Mouse (Mus musculus): ENCODE measurements around the gene Slc25a19. TPM values are rescaled to one million over a fixed set of nuclear protein-coding genes. Genes with fewer than 3 reads are reported as not detected.

The Slc25a19 gene
- 12.7 and 15.1 TPM in 2 replicates for polyA plus RNA-seq (2015; fragmentation: Nextera tagmentation; extraction: Ambion mirVana)

DNA sequence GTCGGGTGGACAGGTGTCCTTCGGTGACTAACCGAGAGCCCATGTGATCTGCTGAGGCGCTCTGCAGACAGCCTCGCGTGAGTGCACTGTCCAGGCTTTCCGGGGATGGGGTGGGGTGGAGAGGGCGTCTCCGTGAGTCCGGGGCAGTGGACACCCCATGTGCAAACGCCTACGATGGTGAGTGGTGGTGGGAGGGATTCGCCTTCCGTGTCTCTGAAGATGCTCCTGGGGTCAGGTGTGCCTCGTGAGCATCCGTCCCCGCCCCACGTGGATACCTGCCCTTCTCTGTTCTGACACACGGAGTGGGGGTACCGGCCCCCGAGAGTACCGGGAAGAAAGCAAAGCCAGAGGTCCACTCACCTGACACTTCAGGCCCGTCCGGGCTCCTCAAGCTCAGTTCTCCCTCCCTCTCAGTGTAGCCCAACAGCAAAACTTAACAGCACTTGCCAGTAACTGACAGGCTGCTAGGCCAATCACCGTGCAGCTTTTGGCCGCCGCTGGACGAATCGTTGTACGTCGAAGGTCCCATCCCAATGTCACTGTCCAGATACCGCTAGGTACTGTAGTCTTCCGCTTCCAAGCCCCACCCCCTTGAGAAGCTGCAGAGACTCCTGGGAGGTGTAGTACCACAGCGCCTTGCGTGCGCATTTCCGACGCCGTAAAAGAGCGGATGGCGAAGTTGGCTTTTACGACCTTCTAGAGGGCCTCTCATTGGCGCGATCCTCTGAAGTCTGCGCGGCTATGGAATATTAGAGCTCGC lies at the start of gene Slc25a19:
TSS of gene Slc25a19 (minus strand) at position 591 of the 760 bp plus-strand sequence.

DNA sequence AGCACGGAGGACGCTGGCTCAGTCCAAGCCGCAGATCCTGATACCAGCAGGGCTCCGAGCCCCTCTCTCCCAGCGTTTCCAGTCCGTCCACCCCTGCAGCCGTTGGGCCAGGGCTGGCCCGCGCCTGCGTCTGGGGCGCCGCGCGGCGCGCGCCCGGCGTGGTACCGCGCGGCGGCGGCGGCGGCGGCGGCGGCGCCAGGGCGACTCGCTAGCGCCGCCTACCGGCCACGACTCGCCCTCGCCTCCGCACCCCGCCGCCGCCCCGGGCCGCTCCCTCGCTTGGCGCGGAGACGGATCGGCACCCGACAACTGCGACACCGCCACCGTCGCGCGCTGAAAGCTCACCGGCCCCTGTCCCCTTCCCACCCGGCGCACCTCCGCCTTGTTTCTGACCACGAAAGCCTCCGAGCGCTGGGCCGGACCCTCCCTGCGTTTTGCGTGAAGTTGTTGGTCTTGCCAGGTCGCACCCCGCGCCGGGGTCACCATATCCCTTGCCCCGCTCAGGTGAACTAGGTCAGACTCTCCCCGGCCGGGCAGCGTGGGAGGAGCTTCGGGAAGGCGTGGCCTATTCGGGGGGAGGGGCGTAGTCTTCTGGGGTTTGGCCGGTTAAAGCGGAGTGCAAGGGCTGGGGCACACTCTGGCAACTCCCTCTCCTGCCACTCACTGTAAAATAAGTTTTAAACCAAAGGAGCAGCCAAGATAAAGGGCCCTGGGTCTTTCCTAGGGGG lies 15.5 kb downstream of the Slc25a19 start, which contains the start of gene Mif4gd:
TSS of gene Mif4gd (minus strand) at position 560 of the 728 bp plus-strand sequence.

DNA sequence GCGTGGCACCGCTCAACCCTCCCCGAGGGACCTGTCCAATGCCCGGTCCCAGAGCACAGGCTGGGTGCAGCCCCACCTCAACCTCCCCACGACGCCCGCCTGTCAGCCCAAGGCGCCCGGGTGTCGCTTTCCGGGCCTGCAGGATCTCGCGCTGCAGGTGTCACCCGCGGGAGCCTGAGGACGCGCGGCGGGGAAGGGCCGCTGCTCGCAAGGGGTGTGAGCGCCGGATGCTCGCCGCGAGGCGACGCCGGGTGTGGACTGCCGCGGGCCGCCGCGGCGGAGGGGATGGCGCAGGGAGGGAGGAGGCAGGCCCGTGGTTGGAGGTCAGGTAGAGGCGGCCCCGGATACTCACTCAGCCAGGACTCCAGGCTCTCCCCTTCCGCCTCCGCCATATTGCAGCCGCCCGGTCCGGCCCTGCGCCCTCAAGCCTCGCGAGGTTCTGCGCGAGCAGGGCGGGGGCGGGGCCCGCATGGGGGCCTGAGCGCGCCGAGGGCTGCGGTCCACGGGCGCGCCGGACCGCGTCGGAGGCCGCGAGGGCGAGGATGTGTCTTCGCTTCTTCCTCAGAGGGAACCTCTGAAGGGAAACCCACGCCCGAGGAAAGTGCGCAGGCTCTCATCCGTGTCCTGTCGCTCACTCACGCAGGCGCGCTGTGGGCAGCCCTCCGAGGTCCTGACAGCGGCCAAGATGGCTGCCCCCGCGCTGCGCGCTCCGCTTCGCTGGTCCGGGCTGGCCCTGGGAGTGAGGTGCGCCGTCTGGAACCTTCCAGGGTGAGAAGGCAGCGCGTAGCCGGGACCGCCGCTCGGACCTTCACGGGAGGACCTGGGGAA lies 24.4 kb downstream of the Slc25a19 start, which contains the start of the genes Mrps7 and Gga3:
TSS of gene Mrps7 (plus strand) at position 450 of the 828 bp plus-strand sequence.
TSS of gene Gga3 (minus strand) at position 576 of the 828 bp plus-strand sequence.

Other genes starting within 250 kb of the Slc25a19 start
- 2.9 and 4.3 TPM in 2 replicates for gene Cdr2l, start 246.4 kb downstream of the Slc25a19 start, polyA plus RNA-seq (2015; fragmentation: Nextera tagmentation; extraction: Ambion mirVana)
- gene Mrpl58, start 224.5 kb downstream of the Slc25a19 start, polyA plus RNA-seq (2015; fragmentation: Nextera tagmentation; extraction: Ambion mirVana) = 80.9 and 91.3 TPM in 2 replicates
- gene Atp5h, start 208.3 kb downstream of the Slc25a19 start, polyA plus RNA-seq (2015; fragmentation: Nextera tagmentation; extraction: Ambion mirVana) = 692 and 747 TPM in 2 replicates
- 9.5 and 13.2 TPM in 2 replicates for gene Kctd2, start 208.2 kb downstream of the Slc25a19 start, polyA plus RNA-seq (2015; fragmentation: Nextera tagmentation; extraction: Ambion mirVana)
- not detected in 2 replicates for gene Trim80, start 187.8 kb downstream of the Slc25a19 start, polyA plus RNA-seq (2015; fragmentation: Nextera tagmentation; extraction: Ambion mirVana)
- 0.08 and 0.19 TPM in 2 replicates for gene Slc16a5, start 165.8 kb downstream of the Slc25a19 start, polyA plus RNA-seq (2015; fragmentation: Nextera tagmentation; extraction: Ambion mirVana)
- 7.4 and 8.5 TPM in 2 replicates for gene Armc7, start 152.6 kb downstream of the Slc25a19 start, polyA plus RNA-seq (2015; fragmentation: Nextera tagmentation; extraction: Ambion mirVana)
- gene Nt5c, start 136.4 kb downstream of the Slc25a19 start, polyA plus RNA-seq (2015; fragmentation: Nextera tagmentation; extraction: Ambion mirVana) = 83.3 and 90.8 TPM in 2 replicates
- 280 and 285 TPM in 2 replicates for gene Jpt1, start 113.9 kb downstream of the Slc25a19 start, polyA plus RNA-seq (2015; fragmentation: Nextera tagmentation; extraction: Ambion mirVana)
- 581 and 592 TPM in 2 replicates for gene Sumo2, start 92.0 kb downstream of the Slc25a19 start, polyA plus RNA-seq (2015; fragmentation: Nextera tagmentation; extraction: Ambion mirVana)
- 133 and 153 TPM in 2 replicates for gene Nup85, start 63.9 kb downstream of the Slc25a19 start, polyA plus RNA-seq (2015; fragmentation: Nextera tagmentation; extraction: Ambion mirVana)
- gene Mrps7, start 24.4 kb downstream of the Slc25a19 start, polyA plus RNA-seq (2015; fragmentation: Nextera tagmentation; extraction: Ambion mirVana) = 48.3 and 49.0 TPM in 2 replicates
- gene Gga3, start 24.2 kb downstream of the Slc25a19 start, polyA plus RNA-seq (2015; fragmentation: Nextera tagmentation; extraction: Ambion mirVana) = 8.6 and 8.9 TPM in 2 replicates
- 40.0 and 42.2 TPM in 2 replicates for gene Mif4gd, start 15.3 kb downstream of the Slc25a19 start, polyA plus RNA-seq (2015; fragmentation: Nextera tagmentation; extraction: Ambion mirVana)
- 55.2 and 60.1 TPM in 2 replicates for gene Grb2, start 80.3 kb upstream of the Slc25a19 start, polyA plus RNA-seq (2015; fragmentation: Nextera tagmentation; extraction: Ambion mirVana)
- gene Tmem94, start 137.1 kb upstream of the Slc25a19 start, polyA plus RNA-seq (2015; fragmentation: Nextera tagmentation; extraction: Ambion mirVana) = 7.7 and 9.8 TPM in 2 replicates
- gene Caskin2, start 185.3 kb upstream of the Slc25a19 start, polyA plus RNA-seq (2015; fragmentation: Nextera tagmentation; extraction: Ambion mirVana) = 4.4 and 5.7 TPM in 2 replicates
- gene Tsen54, start 186.4 kb upstream of the Slc25a19 start, polyA plus RNA-seq (2015; fragmentation: Nextera tagmentation; extraction: Ambion mirVana) = 16.1 and 18.3 TPM in 2 replicates
- gene Llgl2, start 195.8 kb upstream of the Slc25a19 start, polyA plus RNA-seq (2015; fragmentation: Nextera tagmentation; extraction: Ambion mirVana) = 2.9 and 3.4 TPM in 2 replicates
- gene Myo15b, start 230.1 kb upstream of the Slc25a19 start, polyA plus RNA-seq (2015; fragmentation: Nextera tagmentation; extraction: Ambion mirVana) = 0.76 and 0.81 TPM in 2 replicates